ENCODE assay signal across 8 mouse cellular contexts in the genomic region with DNA sequence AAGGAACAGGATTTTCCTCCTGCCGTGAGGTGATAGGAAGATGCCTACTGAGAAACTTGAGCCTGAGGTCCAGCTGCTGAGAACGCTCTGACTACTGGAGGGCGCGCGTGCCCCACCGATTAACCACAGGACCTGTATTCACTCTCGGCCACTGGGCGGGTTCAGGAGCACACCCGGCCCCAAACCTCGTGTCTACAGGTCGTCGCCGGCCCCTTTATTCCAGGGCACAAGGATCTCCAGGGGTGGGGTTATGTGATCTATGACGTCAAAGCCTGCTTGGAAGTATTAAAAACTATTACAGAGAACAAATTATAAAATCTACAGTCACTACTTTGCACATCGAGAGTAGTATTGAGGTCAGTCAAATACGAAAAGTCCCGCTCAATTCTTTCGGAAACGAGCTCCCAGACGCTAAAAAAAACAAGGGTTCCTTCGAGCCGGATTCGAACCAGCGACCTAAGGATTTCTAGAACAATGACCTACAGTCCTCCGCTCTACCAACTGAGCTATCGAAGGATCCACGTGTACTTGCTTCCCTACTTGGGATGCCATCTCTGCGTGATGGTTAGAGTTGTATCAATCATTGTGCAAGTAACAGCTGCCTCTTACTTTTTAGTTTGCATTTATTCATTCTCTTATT. TPM values are rescaled to one million over a fixed set of nuclear protein-coding genes. Genes with fewer than 3 reads are reported as not detected.
DNase-seq lines count a peak whose midpoint lies in the region; TF ChIP-seq lines count a peak whose summit lies in the region.

No protein-coding gene starts in this region.

- H3K4me3 ChIP-seq in cortical plate, adult 2 months (ENCODE audit: insufficient read depth, low read length), result peak overlapping the region; percentile 54
- H3K4me3 ChIP-seq in megakaryocyte, embryonic 14.5 days (replicated peaks), result peak overlapping the region; percentile 93

- no peaks in the 10 kb centered on the region for H3K9me3 ChIP-seq in megakaryocyte, embryonic 14.5 days

- H3K4me1 ChIP-seq in cortical plate, adult 2 months (ENCODE audit: control insufficient read depth, insufficient read depth, low read length), result no peaks in the 10 kb centered on the region; the same call in 1 of the 2 replicates
- H3K4me1 ChIP-seq in megakaryocyte, embryonic 14.5 days, result peaks cover 50% of the 10 kb centered on the region

- peak; percentile 97 for DNase-seq in adipocyte (ENCODE audit: low spot score)
- peak; percentile 92 to 94 for DNase-seq in gastrocnemius, adult 8-10 months (ENCODE audit: low spot score in 2 of 2)
- DNase-seq in hindlimb bud, embryonic 11.5 days (ENCODE audit: extremely low spot score, low read depth, low spot score), result peak; percentile 100
- DNase-seq in left cerebral cortex, adult 8-10 months (ENCODE audit: low spot score in 2 of 2), result peak; percentile 89 to 99
- DNase-seq in right cerebral cortex, adult 2 months (ENCODE audit: low spot score in 2 of 2), result peak; percentile 98 to 99
- DNase-seq in urinary bladder, postnatal 10 days (ENCODE audit: low spot score), result peak; percentile 82

- H3K36me3 ChIP-seq in megakaryocyte, embryonic 14.5 days (replicated peaks; ENCODE audit: low read length), result no peaks in the 10 kb centered on the region

- peak; percentile 41 for TF ChIP-seq CTCF in cortical plate, adult 2 months (IDR thresholded peaks at IDR 0.05; ENCODE audit: extremely low read depth, insufficient read depth, low read length)

- H3K27ac ChIP-seq in cortical plate, adult 2 months (ENCODE audit: insufficient read depth, low read length), result no peak overlapping the region

- H3K27me3 ChIP-seq in megakaryocyte, embryonic 14.5 days (replicated peaks), result no peaks in the 10 kb centered on the region

- no peak for TF ChIP-seq POLR2A in cortical plate, adult 2 months (IDR thresholded peaks at IDR 0.05; ENCODE audit: extremely low read depth, insufficient read depth, low read length)

RNA-seq across cellular contexts. Expression of a gene that starts 9.0 kb away (rescaled TPM):
- 7.8 and 8.3 TPM in 2 replicates for polyA plus RNA-seq in cortical plate, adult 2 months (2012; rRNA removed)
- 1 to 10 TPM; 3.2 to 4.8 (median 4.0) TPM for total RNA-seq in gastrocnemius, adult 8-10 months (2022)
- 1 to 10 TPM; 8.1 to 9.3 (median 8.6) TPM for total RNA-seq in left cerebral cortex, adult 8-10 months (2022)
- 1.6 and 7.8 TPM in 2 replicates for polyA plus RNA-seq in megakaryocyte, embryonic 14.5 days (2012; ENCODE audit: insufficient read depth, low replicate concordance)

RNA-seq across cellular contexts. Expression of a gene that starts 33.0 kb away (rescaled TPM):
- 0.04 and 0.06 TPM in 2 replicates for polyA plus RNA-seq in cortical plate, adult 2 months (2012; rRNA removed)
- not detected for total RNA-seq in gastrocnemius, adult 8-10 months (2022)
- total RNA-seq in left cerebral cortex, adult 8-10 months (2022), result under 1 TPM in 2 of 4 experiments, not detected in 2; 0.09 to 0.13 TPM
- not detected in 2 replicates for polyA plus RNA-seq in megakaryocyte, embryonic 14.5 days (2012; ENCODE audit: insufficient read depth, low replicate concordance)

RNA-seq across cellular contexts. Expression of a gene that starts 56.0 kb away (rescaled TPM):
- 0.69 and 0.95 TPM in 2 replicates for polyA plus RNA-seq in cortical plate, adult 2 months (2012; rRNA removed)
- not detected for total RNA-seq in gastrocnemius, adult 8-10 months (2022)
- total RNA-seq in left cerebral cortex, adult 8-10 months (2022), result 1 to 10 TPM in 2 of 4 experiments, under 1 TPM in 2; 0.63 to 1.1 (median 0.99) TPM
- not detected in 2 replicates for polyA plus RNA-seq in megakaryocyte, embryonic 14.5 days (2012; ENCODE audit: insufficient read depth, low replicate concordance)
